Mouse (Mus musculus) cerebellum, adult 11-12 months (tissue): ENCODE results near the gene Sfn.
A peak's percentile ranks its signal among the peaks of the same experiment; 100 is the strongest.
"Not testable (repeated sequence)": the region's sequence is repeated elsewhere in the genome, so short reads cannot be mapped to it uniquely, and the experiment has no call there.

Experiments
- DNase-seq: peaks from one replicate; pipeline ENCODE4 v3.0.0; 2022

Sfn gene

GRCm38 (mm10) chr4:133601721-133602218, at the start of gene Sfn:
TSS of gene Sfn (minus strand) at chr4:133602168.
- no peak for DNase-seq

DNA sequence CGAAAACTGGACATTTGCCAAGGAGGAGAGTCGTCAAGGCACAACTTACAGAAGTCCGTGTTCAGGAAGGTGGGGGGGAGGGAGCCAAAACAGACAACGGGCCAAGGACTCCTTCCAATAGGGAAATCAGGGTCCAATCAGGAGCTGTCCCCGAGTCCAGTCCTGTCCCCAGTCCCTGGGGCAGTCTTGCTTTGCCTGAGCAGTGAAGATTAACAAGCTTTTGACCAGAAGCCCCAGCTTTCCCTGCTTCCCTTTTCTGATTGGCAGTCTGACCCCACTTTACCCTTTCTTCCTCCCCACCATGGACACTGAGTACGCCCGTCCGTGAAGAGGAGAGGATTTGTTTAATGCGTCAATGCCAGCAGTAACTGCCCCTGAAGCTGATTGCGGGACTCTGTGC, 49.5 kb upstream of the Sfn start:
- no peak for DNase-seq

- DNase-seq = peak; percentile 66
These were observed 48.2 kb upstream of the Sfn start, which contains the start of gene Zdhhc18 for GRCm38 (mm10) chr4:133649989-133650699. TSS of gene Zdhhc18 (minus strand) at chr4:133650154.

DNA sequence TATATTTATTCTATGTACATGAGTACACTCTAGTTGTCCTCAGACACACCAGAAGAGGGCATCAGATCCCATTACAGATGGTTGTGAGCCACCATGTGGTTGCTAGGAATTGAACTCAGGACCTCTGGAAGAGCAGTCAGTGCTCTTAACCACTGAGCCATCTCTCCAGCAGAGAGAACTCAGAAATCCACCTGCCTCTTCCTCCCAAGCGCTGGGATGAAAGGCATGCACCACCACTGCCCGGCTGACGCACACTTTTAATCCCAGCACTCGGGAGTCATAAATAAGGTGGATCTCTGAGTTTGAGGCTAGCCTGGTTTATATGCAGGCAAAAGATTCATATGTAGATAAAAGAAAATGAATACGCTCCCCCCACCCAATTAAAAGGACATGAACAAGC, 47.5 kb upstream of the Sfn start:
- DNase-seq = not testable (repeated sequence)

DNA sequence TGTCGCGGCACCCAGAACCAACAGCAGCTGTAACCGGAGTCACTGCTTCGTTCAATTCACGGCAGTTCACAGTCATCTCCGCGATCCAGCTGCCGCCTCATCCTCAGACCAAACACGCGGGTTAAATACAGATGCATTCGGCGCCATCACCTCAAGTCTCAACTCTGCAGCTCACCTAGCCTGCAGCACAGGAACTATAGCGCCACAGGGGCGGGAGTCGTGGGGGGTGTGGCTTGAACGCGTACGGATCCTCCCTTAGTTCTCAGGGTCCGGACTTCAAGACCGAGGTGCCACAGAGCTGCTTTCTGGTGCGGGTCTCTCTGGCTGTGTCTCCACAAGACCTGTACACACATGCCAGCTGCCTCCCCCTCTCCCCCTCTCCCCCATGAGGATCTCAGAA, 43.7 kb upstream of the Sfn start:
- no peak for DNase-seq

GRCm38 (mm10) chr4:133645195-133645594, 43.2 kb upstream of the Sfn start:
- DNase-seq = no peak

GRCm38 (mm10) chr4:133634043-133634410, 32.1 kb upstream of the Sfn start:
- no peak for DNase-seq

DNA sequence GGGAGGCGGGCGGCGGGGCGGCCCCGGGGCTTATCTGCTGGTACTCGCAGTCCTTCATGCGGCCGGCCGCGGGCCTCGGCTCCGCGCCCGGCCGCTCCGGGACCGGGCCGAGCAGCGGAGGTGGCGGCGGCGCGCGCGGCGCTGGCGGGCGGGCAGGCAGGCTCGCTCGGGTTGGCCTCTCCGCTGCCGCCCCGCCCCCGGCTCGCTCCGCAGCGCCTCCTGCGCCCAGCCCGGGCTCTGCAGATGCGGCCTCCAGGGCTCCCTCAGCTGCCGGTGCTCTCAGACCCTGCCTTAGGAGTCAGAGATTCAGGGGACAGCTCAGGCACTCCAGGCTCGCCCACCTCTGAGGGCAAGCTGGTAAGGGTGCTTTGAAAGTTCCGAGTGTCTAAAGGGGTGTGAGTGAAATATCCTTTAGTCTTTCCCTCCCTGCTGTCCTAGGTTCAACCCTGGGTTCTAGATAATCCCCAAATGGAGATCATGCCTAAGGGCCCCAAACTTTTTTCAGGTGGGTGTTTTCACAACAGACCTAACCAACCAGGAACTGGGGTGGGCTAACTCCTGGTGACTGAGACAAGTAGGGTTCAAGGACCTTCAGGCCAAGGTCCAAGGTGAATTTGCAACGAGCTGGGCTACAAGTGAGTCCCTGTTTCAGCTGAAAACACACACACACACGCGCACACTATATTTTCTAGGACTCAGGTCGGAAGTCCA, 31.5 kb upstream of the Sfn start:
- DNase-seq = peak; percentile 88

GRCm38 (mm10) chr4:133632483-133633327, 30.7 kb upstream of the Sfn start:
- no peak for DNase-seq

DNA sequence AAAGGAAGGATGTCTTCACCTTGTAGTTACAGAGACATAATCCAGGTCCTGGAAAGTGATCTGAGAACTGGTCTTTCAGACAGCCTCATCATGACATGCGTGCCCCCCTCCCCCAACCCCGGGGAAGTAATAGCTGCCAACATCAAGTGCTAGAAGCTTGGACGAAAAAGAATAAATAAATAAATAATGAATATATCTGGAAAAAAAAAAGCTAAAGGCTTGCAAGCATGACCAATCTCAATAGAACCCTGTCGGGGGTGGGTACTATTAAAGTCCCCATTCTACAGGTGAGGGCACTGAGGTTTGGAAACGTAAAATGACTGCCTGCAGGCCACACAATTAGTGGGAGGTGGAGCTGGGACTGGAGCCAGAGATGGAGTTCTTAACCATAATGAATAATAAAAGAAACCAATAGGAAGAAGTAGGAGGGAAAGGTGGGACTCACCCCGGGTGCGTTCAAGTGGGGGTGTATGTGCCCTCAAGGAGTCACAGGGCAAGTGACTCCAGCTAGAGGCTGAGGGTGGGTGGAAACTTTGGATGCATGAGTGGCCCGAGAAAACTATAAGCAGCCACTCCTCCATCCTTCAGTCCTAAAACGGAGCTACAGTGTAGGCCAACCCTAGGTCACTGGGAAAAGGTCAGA, 29.9 kb upstream of the Sfn start:
- DNase-seq = peak; percentile 56

DNA sequence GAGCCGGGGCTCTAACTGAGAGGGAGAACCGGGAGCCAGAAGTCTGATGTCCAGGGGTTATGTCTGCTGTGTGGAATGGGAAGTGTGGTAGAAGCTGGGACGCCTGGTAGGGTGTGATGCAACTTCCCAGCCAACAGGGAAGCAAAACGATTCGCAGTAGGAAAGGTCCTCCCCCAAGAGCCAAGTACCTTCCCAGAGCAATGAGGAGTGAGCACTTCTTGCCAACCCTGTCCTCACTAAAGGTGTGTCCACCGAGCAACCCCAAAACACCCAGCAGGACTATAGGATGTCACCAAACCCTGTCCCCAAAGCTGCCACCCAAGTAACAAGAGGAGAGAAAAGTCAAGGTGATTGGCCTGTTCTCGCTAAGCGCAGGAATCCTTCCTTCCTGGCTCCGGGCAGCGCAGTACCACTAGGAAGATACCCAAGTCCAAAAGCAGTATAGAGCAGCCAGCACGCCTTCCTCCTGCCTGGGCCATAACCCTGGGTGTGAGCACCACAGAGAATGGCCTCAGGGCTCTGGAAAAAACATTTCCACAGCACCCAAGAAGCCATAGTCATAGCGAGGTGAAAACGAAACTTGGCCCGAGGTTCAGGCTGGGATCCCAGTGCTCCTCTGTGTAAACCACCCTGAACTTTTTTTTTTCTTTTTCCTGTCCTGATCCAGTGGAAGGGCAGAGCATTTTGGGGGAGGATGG, 29.3 kb upstream of the Sfn start:
- no peak for DNase-seq

- DNase-seq = peak; percentile 78
These were observed 28.5 kb upstream of the Sfn start for GRCm38 (mm10) chr4:133630326-133630920.

DNA sequence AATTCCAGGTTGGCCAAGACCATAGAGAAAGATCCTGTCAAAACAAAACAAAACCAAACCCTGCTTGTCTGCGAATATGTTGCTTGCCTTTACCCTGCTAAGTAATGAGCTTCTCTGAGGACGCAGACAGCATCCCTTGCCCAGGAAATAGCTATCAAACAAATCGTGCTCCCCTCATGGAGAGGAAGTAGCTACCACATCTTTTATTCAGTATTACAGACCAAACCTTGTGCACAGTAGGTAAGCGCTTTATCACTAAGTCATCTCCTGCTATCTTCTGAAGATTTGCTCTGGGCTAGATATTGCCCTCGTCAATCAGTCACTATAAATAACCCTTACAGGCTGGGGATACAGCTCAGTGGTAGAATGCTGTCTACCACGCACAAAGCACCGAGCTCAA, 27.2 kb upstream of the Sfn start:
- no peak for DNase-seq

DNA sequence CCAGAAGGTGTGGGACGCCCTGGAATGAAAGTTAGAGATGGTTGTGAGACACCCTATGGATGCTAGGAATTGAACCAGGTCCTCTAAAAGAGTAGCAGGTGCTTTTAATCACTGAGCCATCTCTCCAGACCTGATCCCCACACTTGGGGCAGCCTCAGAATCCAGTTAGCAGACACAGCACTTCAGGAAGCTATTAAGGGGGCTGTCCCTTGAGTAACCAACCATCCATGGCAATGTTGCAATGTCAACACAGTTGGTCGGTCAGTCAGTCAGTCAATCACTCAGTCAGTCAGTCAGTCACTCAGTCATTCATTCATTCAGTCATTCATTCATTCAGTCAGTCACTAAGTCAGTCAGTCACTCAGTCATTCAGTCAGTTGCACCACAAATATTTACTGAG, 26.5 kb upstream of the Sfn start:
- no peak for DNase-seq

GRCm38 (mm10) chr4:133627039-133627438, 25.1 kb upstream of the Sfn start:
- peak; percentile 86 for DNase-seq

DNA sequence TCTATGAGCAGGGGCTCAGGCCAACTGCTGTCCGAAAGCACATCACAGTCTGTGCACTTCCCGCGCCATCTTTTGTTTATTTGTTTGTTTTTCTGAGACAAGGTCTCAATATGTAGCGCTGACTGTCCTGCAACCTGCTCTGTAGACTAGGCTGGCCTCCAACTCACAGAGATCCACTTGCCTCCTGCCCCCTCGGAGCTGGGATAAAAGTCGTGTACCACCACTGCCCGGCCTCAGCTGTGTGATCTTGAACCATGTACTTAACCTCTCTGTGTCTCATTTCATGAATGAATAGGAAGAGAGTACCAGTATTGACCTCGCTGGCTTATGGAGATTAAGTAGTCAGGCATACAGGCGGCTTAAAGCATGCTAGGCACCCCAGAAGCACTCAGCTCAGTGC, 24.7 kb upstream of the Sfn start:
- DNase-seq = no peak

DNA sequence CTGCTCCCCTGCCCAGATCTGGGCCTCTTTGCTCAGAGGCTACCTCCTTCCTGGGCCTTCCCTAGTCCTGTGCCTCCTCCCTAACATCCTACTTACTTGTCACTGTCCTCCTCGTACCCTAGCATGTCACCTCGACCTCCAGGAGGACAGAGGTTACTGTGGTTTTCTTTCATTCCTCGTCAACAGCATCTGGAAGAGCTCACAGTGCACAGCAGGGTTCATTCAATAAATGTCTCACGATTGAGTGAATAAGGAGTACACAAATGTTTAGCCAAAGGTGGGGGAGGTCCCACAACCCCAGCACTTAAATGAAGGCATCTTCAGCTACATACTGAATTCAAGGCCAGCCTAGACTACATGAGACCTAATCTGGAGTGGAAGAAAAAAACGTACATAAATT, 24.3 kb upstream of the Sfn start:
- DNase-seq = no peak

DNA sequence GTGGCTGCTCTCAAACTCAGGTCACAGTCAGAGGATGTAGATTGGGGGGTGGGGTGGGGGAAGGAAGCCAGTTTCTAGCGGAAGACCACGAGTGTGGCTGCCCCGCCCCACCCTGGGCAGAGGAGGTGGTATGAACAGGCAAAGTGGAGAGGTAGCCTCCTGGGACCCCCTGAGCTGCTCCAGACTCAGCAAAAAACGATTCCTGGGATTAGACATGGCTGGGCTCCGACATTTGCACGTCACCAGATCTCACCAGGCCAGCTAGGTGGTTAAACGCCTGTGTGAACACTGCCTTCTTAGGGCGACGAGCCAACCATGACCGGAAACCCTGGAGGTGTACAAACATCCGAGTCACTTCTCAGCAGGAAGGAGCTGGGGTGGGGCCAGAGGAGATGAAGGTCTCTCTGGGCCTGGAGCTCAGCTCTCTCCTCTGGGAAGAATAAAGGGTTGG, 23.7 kb upstream of the Sfn start:
- no peak for DNase-seq

GRCm38 (mm10) chr4:133624830-133625229, 22.9 kb upstream of the Sfn start:
- DNase-seq = no peak

DNA sequence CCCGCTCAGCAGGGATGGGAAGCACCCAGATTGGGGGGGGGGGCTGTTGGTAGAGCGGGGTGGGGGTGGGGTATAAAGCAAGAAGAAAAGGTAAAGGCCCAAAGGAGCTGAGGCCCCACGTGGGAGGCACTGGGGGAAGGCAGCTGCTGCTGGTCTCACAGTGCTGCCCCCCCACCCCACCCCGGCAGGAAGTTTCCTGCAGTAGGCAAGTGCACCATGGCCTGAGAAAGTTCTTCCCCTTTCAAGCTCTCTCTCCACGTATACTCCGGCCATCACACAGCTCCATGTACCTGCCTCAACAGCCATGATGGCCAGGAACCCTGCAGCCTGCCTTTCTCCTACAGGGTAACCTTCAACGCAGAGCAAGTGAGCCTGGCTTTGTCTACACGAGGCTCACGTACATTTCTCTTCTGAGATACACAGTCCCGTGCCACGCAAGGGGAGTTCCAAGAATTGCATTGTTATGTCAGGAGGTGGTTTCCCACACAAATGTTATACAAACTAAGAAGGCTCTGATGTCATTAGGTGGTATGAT, 20.3 kb upstream of the Sfn start:
- DNase-seq = no peak

DNA sequence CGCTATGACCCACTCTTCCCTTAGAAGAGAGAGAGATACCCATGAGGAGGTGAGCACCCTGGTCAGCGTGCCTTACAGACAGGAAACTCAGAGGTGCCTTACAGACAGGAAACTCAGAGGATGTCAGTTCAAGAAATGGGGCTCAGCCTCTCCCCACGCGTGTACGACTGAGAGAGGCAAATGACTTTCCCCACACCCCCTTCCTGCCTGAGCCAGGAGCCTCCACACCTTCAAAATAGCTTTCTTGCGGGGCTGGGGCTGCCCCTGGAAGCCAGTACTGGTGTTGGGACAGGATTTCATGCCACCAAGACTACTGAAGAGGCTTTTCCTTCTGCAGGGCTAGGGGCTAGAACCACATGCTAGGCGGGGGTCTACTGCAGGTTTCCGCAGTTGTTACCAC, 18.7 kb upstream of the Sfn start:
- no peak for DNase-seq
